Mouse (Mus musculus): ENCODE data around the gene Fbll1. TPM values are rescaled to one million over a fixed set of nuclear protein-coding genes. Genes with fewer than 3 reads are reported as not detected.
"Not testable (repeated sequence)": the region's sequence is repeated elsewhere in the genome, so short reads cannot be mapped to it uniquely, and the experiment has no call there.

Fbll1 gene
- 0.15 TPM in 2 replicates for polyA plus RNA-seq (2012; rRNA removed)
- polyA plus RNA-seq (2014; fragmentation: Nextera tagmentation; extraction: Ambion mirVana) = not detected in 2 replicates

DNA sequence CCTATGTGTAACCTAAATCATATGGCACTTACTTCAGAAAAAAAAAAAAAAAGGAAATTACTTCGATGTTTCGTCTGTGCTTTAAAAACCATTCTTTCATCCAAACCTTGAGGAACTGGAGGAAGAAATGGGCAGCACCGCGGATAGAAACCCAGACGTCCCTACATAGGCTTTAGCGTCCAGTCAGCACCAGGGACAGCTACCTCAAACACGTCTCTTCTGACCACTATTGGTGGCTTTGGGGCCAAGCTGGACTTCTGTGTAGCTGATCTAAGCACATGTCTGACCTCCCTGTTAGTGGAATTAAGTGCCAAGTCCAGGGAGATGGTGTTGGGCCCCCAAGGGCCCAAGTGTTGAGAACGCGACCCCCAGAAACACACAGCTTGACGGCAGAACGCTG, at the start of gene Fbll1:
Gene Fbll1, minus strand, starts transcription at position 11 of the 400 bp plus-strand sequence.
- Histone ChIP-seq H3K4me2 (replicated peaks; ENCODE audit: low read depth, low read length, severe bottlenecking) (peak within 1 kb of the TSS; percentile 51), H3K27ac (replicated peaks; ENCODE audit: low read depth, low read length) (no peak within 1 kb of the TSS), H3K9ac (ENCODE audit: low read depth, low read length, severe bottlenecking) (no peak within 1 kb of the TSS), H3K36me3 (ENCODE audit: control insufficient read depth, insufficient read depth, low read length) (no peaks in the 10 kb centered on the region), H3K9me3 (ENCODE audit: control insufficient read depth, low read length) (no peaks in the 10 kb centered on the region), H3K27me3 (ENCODE audit: control insufficient read depth, insufficient read depth, low read length) (peaks cover 48% of the 10 kb centered on the region), H3K4me1 (ENCODE audit: control insufficient read depth, insufficient read depth, low read length) (0 out of 2 replicates have a peak, but pooled peaks cover 2% of the 10 kb centered on the region), H3K4me3 (replicated peaks; ENCODE audit: low read length) (peak within 1 kb of the TSS; percentile 36)
- DNase-seq (ENCODE audit: low spot score) = peak; percentile 75
- 15% methylated on average over 11 of the region's 11 CpGs for WGBS
- no peak for TF ChIP-seq POLR2A (IDR thresholded peaks at IDR 0.05; ENCODE audit: borderline replicate concordance, extremely low read depth, insufficient read depth, insufficient read length)
- ATAC-seq (ENCODE audit: low FRiP score, low read depth) = no peak

- no peak for TF ChIP-seq POLR2A (IDR thresholded peaks at IDR 0.05; ENCODE audit: borderline replicate concordance, extremely low read depth, insufficient read depth, insufficient read length)
- no peaks in the 10 kb centered on the region for H3K36me3 ChIP-seq (ENCODE audit: control insufficient read depth, insufficient read depth, low read length)
- H3K9ac ChIP-seq (ENCODE audit: low read depth, low read length, severe bottlenecking) = no peak overlapping the region
- H3K9me3 ChIP-seq (ENCODE audit: control insufficient read depth, low read length) = no peaks in the 10 kb centered on the region
- no peak overlapping the region for H3K4me3 ChIP-seq (replicated peaks; ENCODE audit: low read length)
- H3K27me3 ChIP-seq (ENCODE audit: control insufficient read depth, insufficient read depth, low read length) = no peaks in the 10 kb centered on the region
- no peak overlapping the region for H3K4me2 ChIP-seq (replicated peaks; ENCODE audit: low read depth, low read length, severe bottlenecking)
- 85% methylated on average over 9 of the region's 9 CpGs for whole genome bisulfite sequencing
- no peaks in the 10 kb centered on the region for H3K4me1 ChIP-seq (ENCODE audit: control insufficient read depth, insufficient read depth, low read length)
- ATAC-seq (ENCODE audit: low FRiP score, low read depth) = no peak
- no peak for DNase-seq (ENCODE audit: low spot score)
- H3K27ac ChIP-seq (replicated peaks; ENCODE audit: low read depth, low read length) = no peak overlapping the region
Measured at GRCm38 (mm10) chr11:35844299-35844698, 45.6 kb upstream of the Fbll1 start.

DNA sequence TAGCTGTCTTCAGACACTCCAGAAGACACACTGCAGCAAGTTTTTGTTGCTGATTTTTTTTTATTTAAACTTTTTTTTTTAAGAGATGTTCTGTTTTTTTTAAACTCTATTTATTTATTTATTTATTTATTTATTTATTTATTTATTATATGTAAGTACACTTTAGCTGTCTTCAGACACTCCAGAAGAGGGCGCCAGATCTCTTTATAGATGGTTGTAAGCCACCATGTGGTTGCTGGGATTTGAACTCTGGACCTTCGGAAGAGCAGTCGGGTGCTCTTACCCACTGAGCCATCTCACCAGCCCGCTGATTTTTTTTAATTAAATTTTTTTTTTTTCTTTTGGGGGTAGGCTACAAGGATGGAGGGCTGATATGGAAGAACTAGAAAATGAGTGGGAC, 43.9 kb upstream of the Fbll1 start:
- DNase-seq (ENCODE audit: low spot score); H3K27me3 ChIP-seq (ENCODE audit: control insufficient read depth, insufficient read depth, low read length): not testable (repeated sequence)

GRCm38 (mm10) chr11:35841738-35842325, 43.1 kb upstream of the Fbll1 start:
- no peak overlapping the region for H3K4me2 ChIP-seq (replicated peaks; ENCODE audit: low read depth, low read length, severe bottlenecking)
- H3K36me3 ChIP-seq (ENCODE audit: control insufficient read depth, insufficient read depth, low read length) = no peaks in the 10 kb centered on the region
- no peak overlapping the region for H3K4me3 ChIP-seq (replicated peaks; ENCODE audit: low read length)
- H3K9me3 ChIP-seq (ENCODE audit: control insufficient read depth, low read length) = no peaks in the 10 kb centered on the region
- TF ChIP-seq POLR2A (IDR thresholded peaks at IDR 0.05; ENCODE audit: borderline replicate concordance, extremely low read depth, insufficient read depth, insufficient read length) = no peak
- H3K4me1 ChIP-seq (ENCODE audit: control insufficient read depth, insufficient read depth, low read length) = no peaks in the 10 kb centered on the region
- WGBS = 85% methylated on average over 21 of the region's 21 CpGs
- no peaks in the 10 kb centered on the region for H3K27me3 ChIP-seq (ENCODE audit: control insufficient read depth, insufficient read depth, low read length)
- H3K9ac ChIP-seq (ENCODE audit: low read depth, low read length, severe bottlenecking) = no peak overlapping the region
- ATAC-seq (ENCODE audit: low FRiP score, low read depth) (no peak), DNase-seq (ENCODE audit: low spot score) (no peak)
- H3K27ac ChIP-seq (replicated peaks; ENCODE audit: low read depth, low read length) = no peak overlapping the region

More for the DNA sequence above, 43.9 kb upstream of the Fbll1 start:
- not testable (repeated sequence) for H3K9ac ChIP-seq (ENCODE audit: low read depth, low read length, severe bottlenecking); ATAC-seq (ENCODE audit: low FRiP score, low read depth); H3K4me2 ChIP-seq (replicated peaks; ENCODE audit: low read depth, low read length, severe bottlenecking); H3K9me3 ChIP-seq (ENCODE audit: control insufficient read depth, low read length); H3K4me3 ChIP-seq (replicated peaks; ENCODE audit: low read length); H3K27ac ChIP-seq (replicated peaks; ENCODE audit: low read depth, low read length); H3K36me3 ChIP-seq (ENCODE audit: control insufficient read depth, insufficient read depth, low read length); H3K4me1 ChIP-seq (ENCODE audit: control insufficient read depth, insufficient read depth, low read length)
- WGBS = 82% methylated on average over 4 of the region's 4 CpGs

DNA sequence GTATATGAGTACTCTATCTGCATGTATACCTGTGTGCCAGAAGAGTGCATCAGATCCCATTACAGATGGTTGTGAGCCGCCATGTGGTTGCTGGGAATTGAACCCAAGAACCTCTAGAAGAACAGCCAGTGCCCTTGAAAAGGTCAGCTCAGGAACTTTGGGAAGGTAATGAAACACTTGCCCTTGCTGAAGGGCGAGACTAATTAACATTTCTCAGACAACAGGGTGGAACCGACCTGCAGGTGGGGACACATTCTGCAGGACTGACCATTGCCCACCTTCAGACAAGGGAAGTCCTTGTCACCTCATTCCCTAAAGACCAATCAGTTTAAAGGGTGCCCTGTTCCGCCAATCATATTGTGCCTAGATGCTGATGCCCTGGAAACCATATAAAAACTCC, 42.1 kb upstream of the Fbll1 start:
- H3K4me2 ChIP-seq (replicated peaks; ENCODE audit: low read depth, low read length, severe bottlenecking); H3K9ac ChIP-seq (ENCODE audit: low read depth, low read length, severe bottlenecking); ATAC-seq (ENCODE audit: low FRiP score, low read depth); H3K36me3 ChIP-seq (ENCODE audit: control insufficient read depth, insufficient read depth, low read length); H3K9me3 ChIP-seq (ENCODE audit: control insufficient read depth, low read length); H3K27me3 ChIP-seq (ENCODE audit: control insufficient read depth, insufficient read depth, low read length); H3K4me3 ChIP-seq (replicated peaks; ENCODE audit: low read length); DNase-seq (ENCODE audit: low spot score); H3K27ac ChIP-seq (replicated peaks; ENCODE audit: low read depth, low read length); H3K4me1 ChIP-seq (ENCODE audit: control insufficient read depth, insufficient read depth, low read length): not testable (repeated sequence)
- 81% methylated on average over 4 of the region's 4 CpGs for WGBS

- DNase-seq (ENCODE audit: low spot score) (no peak), ATAC-seq (ENCODE audit: low FRiP score, low read depth) (no peak)
- Histone ChIP-seq H3K4me2 (replicated peaks; ENCODE audit: low read depth, low read length, severe bottlenecking) (no peak overlapping the region), H3K27me3 (ENCODE audit: control insufficient read depth, insufficient read depth, low read length) (no peaks in the 10 kb centered on the region), H3K9ac (ENCODE audit: low read depth, low read length, severe bottlenecking) (no peak overlapping the region), H3K9me3 (ENCODE audit: control insufficient read depth, low read length) (no peaks in the 10 kb centered on the region), H3K36me3 (ENCODE audit: control insufficient read depth, insufficient read depth, low read length) (no peaks in the 10 kb centered on the region), H3K27ac (replicated peaks; ENCODE audit: low read depth, low read length) (no peak overlapping the region), H3K4me1 (ENCODE audit: control insufficient read depth, insufficient read depth, low read length) (no peaks in the 10 kb centered on the region), H3K4me3 (replicated peaks; ENCODE audit: low read length) (no peak overlapping the region)
- 80% methylated on average over 7 of the region's 7 CpGs for WGBS
- TF ChIP-seq POLR2A (IDR thresholded peaks at IDR 0.05; ENCODE audit: borderline replicate concordance, extremely low read depth, insufficient read depth, insufficient read length) = no peak
Measured at GRCm38 (mm10) chr11:35840282-35840681, 41.6 kb upstream of the Fbll1 start.

All from limb, embryonic 14.5 days (tissue).